Mouse (Mus musculus): ENCODE measurements around the gene Lrrtm3. TPM values are rescaled to one million over a fixed set of nuclear protein-coding genes. Genes with fewer than 3 reads are reported as not detected.

The Lrrtm3 gene
- polyA plus RNA-seq (2014; fragmentation: Nextera tagmentation; extraction: Ambion mirVana): 3.6 and 7.7 TPM in 2 replicates

- no peak within 1 kb of the TSS for H3K9ac ChIP-seq (ENCODE audit: low read length)
- ATAC-seq (ENCODE audit: insufficient read depth, low FRiP score, low TSS enrichment) (peak; percentile 88), DNase-seq (ENCODE audit: low spot score) (peak; percentile 83)
- no peaks in the 10 kb centered on the region; the same call in 1 of the 2 replicates for H3K27me3 ChIP-seq (ENCODE audit: control insufficient read depth, insufficient read depth, low read length)
- H3K4me3 ChIP-seq (ENCODE audit: low read depth, low read length): peak within 1 kb of the TSS; percentile 26
- WGBS: under 1% methylated on average over 22 of the region's 22 CpGs
- no peak within 1 kb of the TSS for H3K27ac ChIP-seq (ENCODE audit: low read depth, low read length)
- 0 out of 2 replicates have a peak, but pooled peaks cover 3% of the 10 kb centered on the region for H3K4me1 ChIP-seq (ENCODE audit: control insufficient read depth, insufficient read depth, low read length)
- H3K9me3 ChIP-seq (ENCODE audit: control insufficient read depth, low read length): no peaks in the 10 kb centered on the region
- no peaks in the 10 kb centered on the region for H3K36me3 ChIP-seq (ENCODE audit: control insufficient read depth, insufficient read depth, low read length)
- peak within 1 kb of the TSS; percentile 74 for H3K4me2 ChIP-seq (ENCODE audit: low read depth)
These were observed at the start of gene Lrrtm3 for GRCm38 (mm10) chr10:64089680-64090460. Lrrtm3 (minus strand) TSS chr10:64090277.

GRCm38 (mm10) chr10:64135481-64135880 lies 45.4 kb upstream of the Lrrtm3 start:
- Histone ChIP-seq H3K4me1 (ENCODE audit: control insufficient read depth, insufficient read depth, low read length) (0 out of 2 replicates have a peak, but pooled peaks cover 2% of the 10 kb centered on the region), H3K4me2 (ENCODE audit: low read depth) (no peak overlapping the region), H3K9me3 (ENCODE audit: control insufficient read depth, low read length) (no peaks in the 10 kb centered on the region), H3K4me3 (ENCODE audit: low read depth, low read length) (no peak overlapping the region), H3K27me3 (ENCODE audit: control insufficient read depth, insufficient read depth, low read length) (no peaks in the 10 kb centered on the region), H3K9ac (ENCODE audit: low read length) (no peak overlapping the region), H3K36me3 (ENCODE audit: control insufficient read depth, insufficient read depth, low read length) (no peaks in the 10 kb centered on the region), H3K27ac (ENCODE audit: low read depth, low read length) (no peak overlapping the region)
- 43% methylated on average over 7 of the region's 7 CpGs for WGBS
- no peak for DNase-seq (ENCODE audit: low spot score)
- no peak for ATAC-seq (ENCODE audit: insufficient read depth, low FRiP score, low TSS enrichment)

GRCm38 (mm10) chr10:64133461-64133860 lies 43.4 kb upstream of the Lrrtm3 start:
- Histone ChIP-seq H3K4me1 (ENCODE audit: control insufficient read depth, insufficient read depth, low read length) (0 out of 2 replicates have a peak, but pooled peaks cover 2% of the 10 kb centered on the region), H3K9ac (ENCODE audit: low read length) (no peak overlapping the region), H3K36me3 (ENCODE audit: control insufficient read depth, insufficient read depth, low read length) (no peaks in the 10 kb centered on the region), H3K9me3 (ENCODE audit: control insufficient read depth, low read length) (no peaks in the 10 kb centered on the region), H3K4me2 (ENCODE audit: low read depth) (no peak overlapping the region), H3K4me3 (ENCODE audit: low read depth, low read length) (no peak overlapping the region), H3K27ac (ENCODE audit: low read depth, low read length) (no peak overlapping the region), H3K27me3 (ENCODE audit: control insufficient read depth, insufficient read depth, low read length) (no peaks in the 10 kb centered on the region)
- DNase-seq (ENCODE audit: low spot score) (no peak), ATAC-seq (ENCODE audit: insufficient read depth, low FRiP score, low TSS enrichment) (no peak)
- 84% methylated on average over 3 of the region's 3 CpGs for WGBS

- Histone ChIP-seq H3K9me3 (ENCODE audit: control insufficient read depth, low read length) (no peaks in the 10 kb centered on the region), H3K4me3 (ENCODE audit: low read depth, low read length) (no peak overlapping the region), H3K4me1 (ENCODE audit: control insufficient read depth, insufficient read depth, low read length) (0 out of 2 replicates have a peak, but pooled peaks cover 1% of the 10 kb centered on the region), H3K9ac (ENCODE audit: low read length) (no peak overlapping the region), H3K36me3 (ENCODE audit: control insufficient read depth, insufficient read depth, low read length) (no peaks in the 10 kb centered on the region), H3K27ac (ENCODE audit: low read depth, low read length) (no peak overlapping the region), H3K4me2 (ENCODE audit: low read depth) (no peak overlapping the region), H3K27me3 (ENCODE audit: control insufficient read depth, insufficient read depth, low read length) (no peaks in the 10 kb centered on the region)
- 75% methylated on average over 15 of the region's 15 CpGs for WGBS
- ATAC-seq (ENCODE audit: insufficient read depth, low FRiP score, low TSS enrichment) (peak; percentile 23; the same call in 1 of the 2 replicates), DNase-seq (ENCODE audit: low spot score) (no peak)
These were observed 40.5 kb upstream of the Lrrtm3 start for GRCm38 (mm10) chr10:64130397-64131150.

- ATAC-seq (ENCODE audit: insufficient read depth, low FRiP score, low TSS enrichment): no peak
- no peaks in the 10 kb centered on the region for H3K4me1 ChIP-seq (ENCODE audit: control insufficient read depth, insufficient read depth, low read length)
- no peaks in the 10 kb centered on the region for H3K27me3 ChIP-seq (ENCODE audit: control insufficient read depth, insufficient read depth, low read length)
- no peak overlapping the region for H3K4me2 ChIP-seq (ENCODE audit: low read depth)
- DNase-seq (ENCODE audit: low spot score): no peak
- no peak overlapping the region for H3K4me3 ChIP-seq (ENCODE audit: low read depth, low read length)
- 85% methylated on average over 3 of the region's 3 CpGs for WGBS
- no peak overlapping the region for H3K27ac ChIP-seq (ENCODE audit: low read depth, low read length)
- no peak overlapping the region for H3K9ac ChIP-seq (ENCODE audit: low read length)
- H3K36me3 ChIP-seq (ENCODE audit: control insufficient read depth, insufficient read depth, low read length): no peaks in the 10 kb centered on the region
- no peaks in the 10 kb centered on the region for H3K9me3 ChIP-seq (ENCODE audit: control insufficient read depth, low read length)
These were observed 28.8 kb upstream of the Lrrtm3 start for GRCm38 (mm10) chr10:64118833-64119232.

- DNase-seq (ENCODE audit: low spot score) (no peak), ATAC-seq (ENCODE audit: insufficient read depth, low FRiP score, low TSS enrichment) (no peak)
- no peak overlapping the region for H3K4me3 ChIP-seq (ENCODE audit: low read depth, low read length)
- H3K27me3 ChIP-seq (ENCODE audit: control insufficient read depth, insufficient read depth, low read length): no peaks in the 10 kb centered on the region
- no peaks in the 10 kb centered on the region for H3K36me3 ChIP-seq (ENCODE audit: control insufficient read depth, insufficient read depth, low read length)
- no peak overlapping the region for H3K4me2 ChIP-seq (ENCODE audit: low read depth)
- H3K4me1 ChIP-seq (ENCODE audit: control insufficient read depth, insufficient read depth, low read length): no peaks in the 10 kb centered on the region
- no peak overlapping the region for H3K9ac ChIP-seq (ENCODE audit: low read length)
- H3K27ac ChIP-seq (ENCODE audit: low read depth, low read length): no peak overlapping the region
- 94% methylated on average over 11 of the region's 11 CpGs for WGBS
- H3K9me3 ChIP-seq (ENCODE audit: control insufficient read depth, low read length): no peaks in the 10 kb centered on the region
These were observed 25.2 kb upstream of the Lrrtm3 start for GRCm38 (mm10) chr10:64115246-64115645.

- Histone ChIP-seq H3K9ac (ENCODE audit: low read length) (no peak overlapping the region), H3K9me3 (ENCODE audit: control insufficient read depth, low read length) (no peaks in the 10 kb centered on the region)
- no peak for ATAC-seq (ENCODE audit: insufficient read depth, low FRiP score, low TSS enrichment)
These were observed 6.5 kb upstream of the Lrrtm3 start for GRCm38 (mm10) chr10:64096532-64096931.

GRCm38 (mm10) chr10:64088774-64089460 lies 1.2 kb downstream of the Lrrtm3 start:
- H3K36me3 ChIP-seq (ENCODE audit: control insufficient read depth, insufficient read depth, low read length): no peaks in the 10 kb centered on the region
- no peak overlapping the region for H3K4me3 ChIP-seq (ENCODE audit: low read depth, low read length)
- peak overlapping the region; percentile 74; the same call in 1 of the 2 replicates for H3K4me2 ChIP-seq (ENCODE audit: low read depth)
- H3K27me3 ChIP-seq (ENCODE audit: control insufficient read depth, insufficient read depth, low read length): no peaks in the 10 kb centered on the region; the same call in 1 of the 2 replicates
- DNase-seq (ENCODE audit: low spot score) (no peak), ATAC-seq (ENCODE audit: insufficient read depth, low FRiP score, low TSS enrichment) (no peak)
- H3K27ac ChIP-seq (ENCODE audit: low read depth, low read length): no peak overlapping the region
- H3K9ac ChIP-seq (ENCODE audit: low read length): no peak overlapping the region
- H3K4me1 ChIP-seq (ENCODE audit: control insufficient read depth, insufficient read depth, low read length): 0 out of 2 replicates have a peak, but pooled peaks cover 3% of the 10 kb centered on the region
- WGBS: 17% methylated on average over 19 of the region's 19 CpGs
- H3K9me3 ChIP-seq (ENCODE audit: control insufficient read depth, low read length): no peaks in the 10 kb centered on the region

More at GRCm38 (mm10) chr10:64096532-64096931, 6.5 kb upstream of the Lrrtm3 start:
- H3K27me3 ChIP-seq (ENCODE audit: control insufficient read depth, insufficient read depth, low read length): no peaks in the 10 kb centered on the region
- H3K4me3 ChIP-seq (ENCODE audit: low read depth, low read length): no peak overlapping the region
- H3K4me2 ChIP-seq (ENCODE audit: low read depth): no peak overlapping the region
- H3K27ac ChIP-seq (ENCODE audit: low read depth, low read length): no peak overlapping the region
- DNase-seq (ENCODE audit: low spot score): no peak
- H3K36me3 ChIP-seq (ENCODE audit: control insufficient read depth, insufficient read depth, low read length): no peaks in the 10 kb centered on the region
- no peaks in the 10 kb centered on the region for H3K4me1 ChIP-seq (ENCODE audit: control insufficient read depth, insufficient read depth, low read length)
- 95% methylated on average over 1 of the region's 1 CpGs for WGBS
